Mouse (Mus musculus) adrenal gland, postnatal 14 days (tissue): ENCODE results near the gene Trim30d. TPM values are rescaled to one million over a fixed set of nuclear protein-coding genes. Genes with fewer than 3 reads are reported as not detected.
"Not testable (repeated sequence)": the region's sequence is repeated elsewhere in the genome, so short reads cannot be mapped to it uniquely, and the experiment has no call there.

Experiments
- DNase-seq: peaks from one replicate; pipeline ENCODE4 v3.0.0; 2021; ENCODE audit warnings: mixed read lengths
- long read RNA-seq, 2 experiments: library from polyadenylated mRNA; stranded (forward); transcript quantifications; one replicate each; pipeline ENCODE4 v2.0.0; 2021
- total RNA-seq: library from RNA; stranded (reverse); gene quantifications from 2 replicates; pipeline ENCODE4 v1.2.3, GENCODE M21; 2021

Trim30d gene
- 4.1 and 4.3 TPM in 2 replicates for total RNA-seq
- long read RNA-seq, experiment 1, result 0 reads
- long read RNA-seq, experiment 2, result 0 reads

- DNase-seq, result peak; percentile 20
Observed at GRCm38 (mm10) chr7:104507421-104508065, at the start of gene Trim30d. Gene Trim30d (minus strand): TSS chr7:104507849.

- DNase-seq, result no peak
Observed at GRCm38 (mm10) chr7:104552700-104553099, 45.1 kb upstream of the Trim30d start.

GRCm38 (mm10) chr7:104549833-104550232 is 42.2 kb upstream of the Trim30d start, which contains the start of gene Olfr651:
Gene Olfr651 (plus strand): TSS chr7:104550133.
- DNase-seq, result no peak

GRCm38 (mm10) chr7:104501589-104502371 is 5.9 kb downstream of the Trim30d start:
- peak; percentile 69 for DNase-seq

GRCm38 (mm10) chr7:104501186-104501585 is 6.5 kb downstream of the Trim30d start:
- not testable (repeated sequence) for DNase-seq

GRCm38 (mm10) chr7:104499464-104499863 is 8.2 kb downstream of the Trim30d start:
- not testable (repeated sequence) for DNase-seq

GRCm38 (mm10) chr7:104465065-104465744 is 42.4 kb downstream of the Trim30d start, which contains the start of gene Trim30a:
Gene Trim30a (minus strand): TSS chr7:104465193.
- peak; percentile 40 for DNase-seq

- DNase-seq, result peak; percentile 29
Observed at GRCm38 (mm10) chr7:104445961-104446645, 61.5 kb downstream of the Trim30d start.

Other genes with a start within 250 kb of the Trim30d start
- 3.0 and 6.9 TPM in 2 replicates for gene Trim5, start 219.8 kb downstream of the Trim30d start, total RNA-seq
- 8.1 and 17.0 TPM in 2 replicates for gene Trim12a, start 192.4 kb downstream of the Trim30d start, total RNA-seq
- 0.38 and 0.52 TPM in 2 replicates for gene Trim34b, start 178.4 kb downstream of the Trim30d start, total RNA-seq
- gene Trim12c, start 154.5 kb downstream of the Trim30d start, total RNA-seq, result 8.4 and 11.6 TPM in 2 replicates
- gene Trim30b, start 138.0 kb downstream of the Trim30d start, total RNA-seq, result 0.53 TPM in 1 of 2 replicates, not detected in the other
- gene Trim30c, start 107.0 kb downstream of the Trim30d start, total RNA-seq, result 0.23 TPM in 1 of 2 replicates, not detected in the other
- gene Trim30a, start 42.7 kb downstream of the Trim30d start, total RNA-seq, result 3.6 and 7.3 TPM in 2 replicates
- gene Olfr651, start 42.3 kb upstream of the Trim30d start, total RNA-seq, result not detected in 2 replicates
- gene Olfr652, start 53.1 kb upstream of the Trim30d start, total RNA-seq, result not detected in 2 replicates
- not detected in 2 replicates for gene Olfr653, start 69.5 kb upstream of the Trim30d start, total RNA-seq
- not detected in 2 replicates for gene Olfr654, start 79.2 kb upstream of the Trim30d start, total RNA-seq
- gene Olfr655, start 93.9 kb upstream of the Trim30d start, total RNA-seq, result not detected in 2 replicates
- not detected in 2 replicates for gene Olfr656, start 106.1 kb upstream of the Trim30d start, total RNA-seq
- not detected in 2 replicates for gene Olfr657, start 116.9 kb upstream of the Trim30d start, total RNA-seq
- gene Olfr658, start 139.5 kb upstream of the Trim30d start, total RNA-seq, result not detected in 2 replicates
- gene Olfr659, start 158.9 kb upstream of the Trim30d start, total RNA-seq, result not detected in 2 replicates
- gene Olfr661, start 178.7 kb upstream of the Trim30d start, total RNA-seq, result not detected in 2 replicates